In the genomic region with DNA sequence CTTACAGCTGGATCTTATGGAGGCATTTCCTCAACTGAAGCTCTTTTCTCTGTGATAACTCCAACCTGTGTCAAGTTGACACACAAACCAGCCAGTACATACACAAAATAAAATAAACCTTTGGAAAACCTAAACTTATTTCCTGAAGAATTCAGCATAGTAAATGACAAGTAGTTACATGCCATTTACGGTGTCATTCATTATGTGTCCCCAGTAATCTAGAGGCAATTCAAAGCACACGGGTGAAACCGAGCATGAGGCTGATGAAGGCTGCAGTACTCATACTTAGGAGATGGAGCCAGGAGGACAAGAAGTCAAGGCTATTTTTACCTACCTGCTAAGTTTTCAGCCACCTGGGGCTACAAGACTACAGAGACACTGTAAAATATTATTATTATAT, we compare ENCODE assay signal across 20 mouse cellular contexts. TPM values are rescaled to one million over a fixed set of nuclear protein-coding genes. Genes with fewer than 3 reads are reported as not detected.
A peak's percentile ranks its signal among the peaks of the same experiment; 100 is the strongest.
DNase-seq lines count a peak whose midpoint lies in the region; ATAC-seq lines count a peak whose summit lies in the region.
"Had no signal": no experiment of that assay in that cellular context is flagged by ENCODE, and none has a peak within 500 bp of the region (broad histone marks: within the 10 kb centered on the region; RNA-seq: fewer than 3 reads in every experiment).

No protein-coding gene starts in this region.

- H3K9ac ChIP-seq in midbrain, embryonic 11.5 days (ENCODE audit: low read length), result no peak overlapping the region
- no peak overlapping the region for H3K9ac ChIP-seq in midbrain, embryonic 16.5 days (ENCODE audit: low read depth, low read length)

- no peak overlapping the region for H3K4me3 ChIP-seq in midbrain, embryonic 11.5 days (ENCODE audit: low read depth, low read length)
- H3K4me3 ChIP-seq in midbrain, embryonic 16.5 days (ENCODE audit: low read depth, low read length), result no peak overlapping the region

- H3K36me3 ChIP-seq in midbrain, embryonic 11.5 days (ENCODE audit: control insufficient read depth, insufficient read depth, low read length), result no peaks in the 10 kb centered on the region; the same call in 1 of the 2 replicates
- H3K36me3 ChIP-seq in midbrain, embryonic 16.5 days (ENCODE audit: control insufficient read depth, insufficient read depth, low read length), result no peaks in the 10 kb centered on the region
- H3K36me3 ChIP-seq: G1E had no signal

- peak; percentile 61 for DNase-seq in midbrain, embryonic 11.5 days (ENCODE audit: low spot score, missing footprints)
- DNase-seq in adipocyte (ENCODE audit: low spot score), result peak; percentile 93
- no peak for DNase-seq in heart, adult 8-10 months (ENCODE audit: low spot score)
- DNase-seq: adrenal gland, adult 2 months; adrenal gland, adult 8-10 months; adrenal gland, postnatal 10 days; adrenal gland, postnatal 14 days; adrenal gland, postnatal 25 days; adrenal gland, postnatal 36 days; B cell, adult 2 months; cerebellum, adult 11 months; cerebellum, adult 11-12 months; cerebellum, adult 18-20 months; cerebellum, adult 2 months had no signal

- H3K4me1 ChIP-seq in midbrain, embryonic 11.5 days (ENCODE audit: control insufficient read depth, insufficient read depth, low read length), result peaks cover 10% of the 10 kb centered on the region
- H3K4me1 ChIP-seq in midbrain, embryonic 16.5 days (ENCODE audit: control insufficient read depth, insufficient read depth, low read length), result peaks cover 9% of the 10 kb centered on the region

- no peak overlapping the region for H3K27ac ChIP-seq in midbrain, embryonic 11.5 days (ENCODE audit: low read depth, low read length)
- H3K27ac ChIP-seq in midbrain, embryonic 16.5 days (ENCODE audit: low read length), result no peak overlapping the region

- H3K9me3 ChIP-seq in midbrain, embryonic 11.5 days (ENCODE audit: control insufficient read depth, low read length), result no peaks in the 10 kb centered on the region
- H3K9me3 ChIP-seq in midbrain, embryonic 16.5 days (replicated peaks; ENCODE audit: control insufficient read depth, low read length, poor library complexity, severe bottlenecking), result no peaks in the 10 kb centered on the region
- H3K9me3 ChIP-seq: G1E had no signal

- ATAC-seq in midbrain, embryonic 11.5 days (ENCODE audit: low FRiP score), result no peak
- no peak for ATAC-seq in midbrain, embryonic 16.5 days
- ATAC-seq: activated CD4-positive, CD25-positive, alpha-beta regulatory T cell, adult 4 months; CD4-positive, CD25-positive, alpha-beta regulatory T cell, adult 4 months; Patski had no signal

- 89% methylated on average over 3 of the region's 3 CpGs for WGBS in midbrain, embryonic 11.5 days
- WGBS in midbrain, embryonic 16.5 days, result 92% methylated on average over 3 of the region's 3 CpGs

- H3K4me2 ChIP-seq in midbrain, embryonic 11.5 days, result no peak overlapping the region
- H3K4me2 ChIP-seq in midbrain, embryonic 16.5 days (ENCODE audit: low read length), result no peak overlapping the region

- H3K27me3 ChIP-seq in midbrain, embryonic 11.5 days (ENCODE audit: control insufficient read depth, insufficient read depth, low read length), result peaks cover 10% of the 10 kb centered on the region
- peaks cover 12% of the 10 kb centered on the region; the same call in 1 of the 2 replicates for H3K27me3 ChIP-seq in midbrain, embryonic 16.5 days (ENCODE audit: control insufficient read depth, insufficient read depth, low read depth, low read length)
- H3K27me3 ChIP-seq: CH12.LX, Patski had no signal

RNA-seq across cellular contexts. Expression of a gene that starts 54.4 kb away (rescaled TPM):
- 5.5 and 6.2 TPM in 2 replicates for polyA plus RNA-seq in midbrain, embryonic 11.5 days (2014; fragmentation: Nextera tagmentation; extraction: Ambion mirVana)
- 13.5 and 14.3 TPM in 2 replicates for polyA plus RNA-seq in midbrain, embryonic 16.5 days (2015; fragmentation: Nextera tagmentation; extraction: Ambion mirVana)
- total RNA-seq in heart, adult 8-10 months (2022), result 1 to 10 TPM; 2.8 to 3.8 (median 3.4) TPM
- polyA plus RNA-seq: G1E had no signal
